Mouse (Mus musculus) megakaryocyte, embryonic 14.5 days (primary cell): ENCODE measurements at regions not wholly inside any gene's neighbourhood (a gene's known extent, or its start where the extent isn't known, plus 50 kb on each side); places are given as distances from the start of the nearest gene placed in this dataset.

Source experiments
- H3K27me3 ChIP-seq: replicated peaks from 2 replicates; pipeline ENCODE3; 2012; ENCODE audit warnings: inconsistent platforms
- H3K36me3 ChIP-seq: replicated peaks from 2 replicates; pipeline ENCODE3; 2012; ENCODE audit warnings: low read length, inconsistent platforms, mixed read lengths
- H3K4me1 ChIP-seq: 2 replicates; pipeline ENCODE4 v1.6.1; 2012; ENCODE audit warnings: inconsistent platforms
- H3K4me3 ChIP-seq: replicated peaks from 2 replicates; pipeline ENCODE3; 2012; ENCODE audit warnings: moderate library complexity, mild to moderate bottlenecking, inconsistent platforms
- H3K9me3 ChIP-seq: 2 replicates; pipeline ENCODE4 v1.6.1; 2012; ENCODE audit warnings: inconsistent platforms
- FLI1 ChIP-seq: IDR thresholded peaks from 2 replicates; pipeline ENCODE4 v1.6.1; 2012; ENCODE audit warnings: low read length, inconsistent platforms, mixed read lengths
- GATA1 ChIP-seq: IDR thresholded peaks from 3 replicates; pipeline ENCODE4 v1.6.1; 2012; ENCODE audit warnings: mixed read lengths, low read length, inconsistent platforms, borderline replicate concordance

- Histone ChIP-seq H3K4me1 (no peaks in the 10 kb centered on the region), H3K9me3 (peaks cover 35% of the 10 kb centered on the region), H3K36me3 (no peaks in the 10 kb centered on the region), H3K27me3 (peaks cover 5% of the 10 kb centered on the region), H3K4me3 (no peak overlapping the region)
- TF ChIP-seq FLI1 = no peak
- TF ChIP-seq GATA1 = no peak
These were observed 585.5 kb upstream of the Gm19410 start for GRCm38 (mm10) chr8:35180075-35180474.

GRCm38 (mm10) chr8:35182141-35182540 is 583.4 kb upstream of the Gm19410 start:
- no peaks in the 10 kb centered on the region for H3K36me3 ChIP-seq
- TF ChIP-seq FLI1 (no peak), GATA1 (no peak)
- peaks cover 35% of the 10 kb centered on the region for H3K9me3 ChIP-seq
- no peaks in the 10 kb centered on the region for H3K4me1 ChIP-seq
- H3K27me3 ChIP-seq = peaks cover 5% of the 10 kb centered on the region
- H3K4me3 ChIP-seq = no peak overlapping the region

DNA sequence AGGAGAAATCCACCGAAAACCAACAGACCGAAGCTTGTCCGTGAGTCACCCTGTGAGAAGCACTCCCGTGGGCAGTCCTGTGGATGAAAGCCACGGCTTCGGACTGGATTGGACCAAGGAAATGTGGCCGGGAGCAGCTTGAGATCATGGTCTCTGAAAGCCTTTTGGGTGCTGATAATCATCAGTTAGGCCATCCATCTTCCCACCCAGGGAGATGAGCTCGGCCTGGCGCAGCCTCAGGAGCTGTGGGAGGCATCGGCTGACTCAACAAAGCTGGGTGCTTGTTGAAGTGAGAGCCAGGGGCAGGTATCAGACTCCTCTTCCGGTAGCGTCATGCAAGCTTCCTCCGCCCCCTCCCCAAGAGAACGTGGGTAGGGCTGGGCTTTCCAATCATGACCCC is 582.2 kb upstream of the Gm19410 start:
- Histone ChIP-seq H3K4me1 (no peaks in the 10 kb centered on the region), H3K9me3 (peaks cover 36% of the 10 kb centered on the region), H3K36me3 (no peaks in the 10 kb centered on the region), H3K4me3 (no peak overlapping the region), H3K27me3 (peaks cover 7% of the 10 kb centered on the region)
- TF ChIP-seq FLI1 (no peak), GATA1 (no peak)

DNA sequence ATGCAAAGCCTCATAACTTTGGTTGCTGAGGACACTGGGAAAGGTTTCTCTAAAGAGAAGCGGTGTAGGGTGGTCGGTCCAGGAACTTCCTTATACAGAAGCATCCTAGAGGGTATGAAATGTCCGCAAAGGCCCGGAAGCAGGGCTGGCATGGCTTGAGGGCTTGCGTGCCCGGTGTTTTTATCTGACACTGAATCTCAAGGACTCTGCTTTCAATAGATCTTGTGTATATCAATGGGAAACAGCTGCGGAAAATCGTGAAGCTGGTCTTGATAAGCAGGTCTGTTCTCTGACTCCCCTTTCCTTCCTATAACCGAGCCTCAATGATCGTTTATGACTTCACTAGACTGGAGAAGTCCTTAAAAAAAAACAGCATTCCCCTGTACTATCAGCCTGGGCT is 580.4 kb upstream of the Gm19410 start:
- no peaks in the 10 kb centered on the region for H3K36me3 ChIP-seq
- H3K4me3 ChIP-seq = no peak overlapping the region
- TF ChIP-seq GATA1 = no peak
- TF ChIP-seq FLI1 = no peak
- peaks cover 44% of the 10 kb centered on the region for H3K9me3 ChIP-seq
- no peaks in the 10 kb centered on the region for H3K4me1 ChIP-seq
- H3K27me3 ChIP-seq = peaks cover 21% of the 10 kb centered on the region

DNA sequence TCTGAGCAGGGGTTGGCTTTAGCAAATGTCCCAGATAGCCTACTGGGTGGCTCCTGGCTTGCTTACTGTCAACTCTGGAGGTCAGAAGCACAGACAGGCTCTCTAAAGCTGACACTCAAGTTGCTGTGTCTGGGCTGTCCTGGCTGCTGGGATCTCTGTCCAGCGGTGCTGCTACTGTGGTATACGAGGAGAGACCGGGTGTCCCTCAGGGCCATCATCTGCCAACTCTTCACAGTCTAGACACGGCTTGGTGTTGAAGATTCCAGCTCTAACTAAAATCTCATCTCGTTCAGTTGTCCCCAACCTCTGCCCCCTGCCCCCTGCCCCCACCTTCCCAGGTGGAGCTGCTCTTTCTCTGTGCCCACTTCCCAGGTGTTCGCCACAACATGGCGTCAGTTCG is 577.1 kb upstream of the Gm19410 start:
- TF ChIP-seq GATA1 = no peak
- no peak for TF ChIP-seq FLI1
- H3K4me3 ChIP-seq = no peak overlapping the region
- no peaks in the 10 kb centered on the region for H3K36me3 ChIP-seq
- H3K9me3 ChIP-seq = peaks cover 20% of the 10 kb centered on the region
- H3K4me1 ChIP-seq = peaks cover 1% of the 10 kb centered on the region
- peaks cover 27% of the 10 kb centered on the region for H3K27me3 ChIP-seq

DNA sequence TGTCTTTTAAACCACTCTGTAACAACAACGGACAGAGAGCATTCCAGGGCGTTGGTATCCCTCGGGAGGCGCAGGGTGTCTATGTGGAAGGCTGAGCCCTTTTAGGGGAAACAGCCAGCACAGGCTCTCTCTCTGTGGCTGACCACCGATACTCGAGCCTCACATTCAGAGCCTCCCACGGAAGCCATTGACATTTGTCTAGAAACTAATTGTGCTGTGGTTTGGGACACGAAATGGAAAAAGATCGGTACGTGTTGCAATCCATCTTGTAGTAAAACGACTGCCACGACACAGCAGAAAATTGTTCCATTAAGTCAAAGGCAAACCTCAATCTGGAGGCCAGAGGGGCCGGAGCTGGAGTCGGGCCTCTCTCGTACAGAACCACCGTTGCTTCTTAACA is 575.9 kb upstream of the Gm19410 start:
- Histone ChIP-seq H3K4me1 (peaks cover 13% of the 10 kb centered on the region), H3K4me3 (no peak overlapping the region), H3K27me3 (peaks cover 26% of the 10 kb centered on the region), H3K9me3 (0 out of 2 replicates have a peak, but pooled peaks cover 13% of the 10 kb centered on the region), H3K36me3 (no peaks in the 10 kb centered on the region)
- TF ChIP-seq GATA1 (no peak), FLI1 (no peak)

DNA sequence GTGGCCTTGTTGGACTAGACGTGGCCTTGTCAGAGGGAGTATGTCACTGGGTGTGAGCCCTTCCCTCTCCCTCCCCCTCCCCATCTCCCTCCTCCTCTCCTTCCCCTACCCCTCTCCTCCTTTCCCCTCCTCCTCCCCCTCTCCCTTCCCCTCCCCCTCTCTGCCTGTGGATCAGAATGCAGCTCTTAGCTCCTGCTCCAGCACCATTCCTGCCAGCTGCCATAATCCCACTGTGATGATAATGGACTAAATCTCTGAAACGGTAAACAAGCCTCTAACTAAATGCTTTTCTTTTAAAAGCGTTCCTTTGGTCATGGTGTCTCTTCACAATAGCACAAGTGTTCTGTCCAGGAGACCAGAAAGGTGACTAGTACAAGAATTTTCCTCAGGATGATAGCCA is 573.1 kb upstream of the Gm19410 start:
- Histone ChIP-seq H3K36me3 (no peaks in the 10 kb centered on the region), H3K4me1 (peaks cover 17% of the 10 kb centered on the region), H3K9me3 (0 out of 2 replicates have a peak, but pooled peaks cover 13% of the 10 kb centered on the region), H3K27me3 (peaks cover 26% of the 10 kb centered on the region), H3K4me3 (no peak overlapping the region)
- TF ChIP-seq FLI1 (no peak), GATA1 (no peak)

DNA sequence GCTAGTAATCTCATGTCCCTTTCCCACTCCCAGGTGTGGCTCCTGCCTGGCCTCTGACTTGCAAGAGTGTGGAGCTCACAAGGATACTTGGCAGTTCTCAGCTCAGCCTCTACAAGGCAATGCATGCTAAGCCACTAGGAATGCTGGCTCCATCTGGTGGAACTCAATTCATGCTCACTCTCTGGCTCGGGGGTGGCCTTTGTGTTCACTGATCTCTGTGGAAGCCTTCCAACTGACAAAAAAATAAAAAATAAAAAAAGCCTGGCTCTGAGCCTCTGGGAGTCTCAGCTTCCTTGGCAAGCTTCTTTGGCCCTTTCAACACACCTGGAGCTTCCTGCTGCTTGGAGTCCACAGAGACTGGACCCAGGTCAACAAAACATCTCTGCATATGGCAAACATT is 571.8 kb upstream of the Gm19410 start:
- Histone ChIP-seq H3K4me1 (peaks cover 17% of the 10 kb centered on the region), H3K27me3 (peaks cover 25% of the 10 kb centered on the region), H3K4me3 (no peak overlapping the region), H3K36me3 (no peaks in the 10 kb centered on the region), H3K9me3 (0 out of 2 replicates have a peak, but pooled peaks cover 10% of the 10 kb centered on the region)
- no peak for TF ChIP-seq GATA1
- no peak for TF ChIP-seq FLI1

GRCm38 (mm10) chr8:35196189-35196588 is 569.4 kb upstream of the Gm19410 start:
- H3K36me3 ChIP-seq = no peaks in the 10 kb centered on the region
- H3K4me3 ChIP-seq = no peak overlapping the region
- H3K4me1 ChIP-seq = peaks cover 18% of the 10 kb centered on the region
- H3K27me3 ChIP-seq = peaks cover 6% of the 10 kb centered on the region
- no peak for TF ChIP-seq FLI1
- TF ChIP-seq GATA1 = no peak
- no peaks in the 10 kb centered on the region for H3K9me3 ChIP-seq

DNA sequence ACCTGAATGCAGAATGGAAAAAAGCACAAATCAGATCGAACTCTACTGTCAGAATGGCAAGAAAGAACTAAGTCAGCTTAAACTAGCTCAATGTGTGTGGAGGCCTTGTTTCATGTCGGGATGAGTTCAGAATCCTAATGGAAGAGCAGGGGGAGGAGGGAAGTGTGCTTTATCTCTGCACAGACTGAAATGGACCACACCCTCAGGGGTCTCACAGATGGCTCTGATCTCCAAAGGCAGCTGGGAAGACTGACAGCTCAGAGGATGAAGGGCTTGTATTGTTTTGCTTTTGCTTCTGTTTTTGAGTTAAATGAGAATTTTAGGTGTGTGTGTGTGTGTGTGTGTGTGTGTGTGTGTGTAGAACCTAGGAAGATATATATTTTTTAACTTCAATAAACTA is 566.8 kb upstream of the Gm19410 start:
- H3K4me3 ChIP-seq = no peak overlapping the region
- H3K9me3 ChIP-seq = no peaks in the 10 kb centered on the region
- peaks cover 3% of the 10 kb centered on the region for H3K27me3 ChIP-seq
- H3K4me1 ChIP-seq = peaks cover 40% of the 10 kb centered on the region
- TF ChIP-seq GATA1 = no peak
- no peak for TF ChIP-seq FLI1
- H3K36me3 ChIP-seq = no peaks in the 10 kb centered on the region

- peaks cover 53% of the 10 kb centered on the region for H3K4me1 ChIP-seq
- TF ChIP-seq FLI1 (no peak), GATA1 (no peak)
- no peaks in the 10 kb centered on the region for H3K9me3 ChIP-seq
- H3K36me3 ChIP-seq = no peaks in the 10 kb centered on the region
- no peak overlapping the region for H3K4me3 ChIP-seq
- H3K27me3 ChIP-seq = peaks cover 3% of the 10 kb centered on the region
These were observed 564.2 kb upstream of the Gm19410 start for GRCm38 (mm10) chr8:35201416-35201815.
